Mouse (Mus musculus) heart, adult 2 months (tissue): ENCODE results near the gene Smc4.

Experiments used
- CTCF ChIP-seq: fragments of 200-600 bp; IDR thresholded peaks from 2 replicates; pipeline ENCODE4 v1.8.1; 2022; ENCODE audit warnings: antibody characterized with exemption, mild to moderate bottlenecking, moderate library complexity
- POLR2A ChIP-seq: fragments of 200-500 bp; IDR thresholded peaks from 2 replicates; pipeline ENCODE4 v1.6.1; 2011; ENCODE audit warnings: mild to moderate bottlenecking, low read depth, low read length, control low read depth; ENCODE audit not compliant: insufficient read depth

- TF ChIP-seq CTCF (no peak), POLR2A (no peak)
Observed at GRCm38 (mm10) chr3:68974639-68975532, 29.7 kb upstream of the Smc4 start.
